Mouse (Mus musculus): Measurements from ENCODE around the gene Tcap. TPM values are rescaled to one million over a fixed set of nuclear protein-coding genes. Genes with fewer than 3 reads are reported as not detected.

Tcap gene
- not detected in 2 replicates for total RNA-seq (2017)

- ATAC-seq (ENCODE audit: extremely low read depth, insufficient number of reproducible peaks, low FRiP score, poor library complexity, severe bottlenecking): no peak
Measured at GRCm38 (mm10) chr11:98383261-98384030, at the start of gene Tcap. TSS of gene Tcap (plus strand) at chr11:98383811.

GRCm38 (mm10) chr11:98333981-98334741 lies 49.5 kb upstream of the Tcap start:
- no peak for ATAC-seq (ENCODE audit: extremely low read depth, insufficient number of reproducible peaks, low FRiP score, poor library complexity, severe bottlenecking)

GRCm38 (mm10) chr11:98335250-98335649 lies 48.4 kb upstream of the Tcap start:
- no peak for ATAC-seq (ENCODE audit: extremely low read depth, insufficient number of reproducible peaks, low FRiP score, poor library complexity, severe bottlenecking)

GRCm38 (mm10) chr11:98336245-98337107 lies 47.1 kb upstream of the Tcap start:
- ATAC-seq (ENCODE audit: extremely low read depth, insufficient number of reproducible peaks, low FRiP score, poor library complexity, severe bottlenecking): no peak

GRCm38 (mm10) chr11:98338507-98338961 lies 45.1 kb upstream of the Tcap start:
- ATAC-seq (ENCODE audit: extremely low read depth, insufficient number of reproducible peaks, low FRiP score, poor library complexity, severe bottlenecking): no peak

- ATAC-seq (ENCODE audit: extremely low read depth, insufficient number of reproducible peaks, low FRiP score, poor library complexity, severe bottlenecking): no peak
Measured at GRCm38 (mm10) chr11:98339071-98339501, 44.5 kb upstream of the Tcap start.

- ATAC-seq (ENCODE audit: extremely low read depth, insufficient number of reproducible peaks, low FRiP score, poor library complexity, severe bottlenecking): peak; percentile 45; the same call in 1 of the 2 replicates
Measured at GRCm38 (mm10) chr11:98339679-98340287, 43.8 kb upstream of the Tcap start.

- ATAC-seq (ENCODE audit: extremely low read depth, insufficient number of reproducible peaks, low FRiP score, poor library complexity, severe bottlenecking): no peak
Measured at GRCm38 (mm10) chr11:98340597-98340996, 43.0 kb upstream of the Tcap start.

- no peak for ATAC-seq (ENCODE audit: extremely low read depth, insufficient number of reproducible peaks, low FRiP score, poor library complexity, severe bottlenecking)
Measured at GRCm38 (mm10) chr11:98341174-98341573, 42.4 kb upstream of the Tcap start.

GRCm38 (mm10) chr11:98342000-98342945 lies 41.3 kb upstream of the Tcap start:
- ATAC-seq (ENCODE audit: extremely low read depth, insufficient number of reproducible peaks, low FRiP score, poor library complexity, severe bottlenecking): peak; percentile 87

GRCm38 (mm10) chr11:98345253-98345652 lies 38.4 kb upstream of the Tcap start:
- ATAC-seq (ENCODE audit: extremely low read depth, insufficient number of reproducible peaks, low FRiP score, poor library complexity, severe bottlenecking): no peak

GRCm38 (mm10) chr11:98346168-98346567 lies 37.4 kb upstream of the Tcap start:
- no peak for ATAC-seq (ENCODE audit: extremely low read depth, insufficient number of reproducible peaks, low FRiP score, poor library complexity, severe bottlenecking)

- no peak for ATAC-seq (ENCODE audit: extremely low read depth, insufficient number of reproducible peaks, low FRiP score, poor library complexity, severe bottlenecking)
Measured at GRCm38 (mm10) chr11:98347385-98348082, 36.1 kb upstream of the Tcap start.

- ATAC-seq (ENCODE audit: extremely low read depth, insufficient number of reproducible peaks, low FRiP score, poor library complexity, severe bottlenecking): no peak
Measured at GRCm38 (mm10) chr11:98348083-98348961, 35.3 kb upstream of the Tcap start, which contains the start of gene Ppp1r1b. TSS of gene Ppp1r1b (plus strand) at chr11:98348404.

- ATAC-seq (ENCODE audit: extremely low read depth, insufficient number of reproducible peaks, low FRiP score, poor library complexity, severe bottlenecking): no peak
Measured at GRCm38 (mm10) chr11:98349308-98349707, 34.3 kb upstream of the Tcap start.

- no peak for ATAC-seq (ENCODE audit: extremely low read depth, insufficient number of reproducible peaks, low FRiP score, poor library complexity, severe bottlenecking)
Measured at GRCm38 (mm10) chr11:98352272-98352990, 31.2 kb upstream of the Tcap start.
